Mouse (Mus musculus) heart, postnatal 14 days (tissue): ENCODE data around the gene Rel. TPM values are rescaled to one million over a fixed set of nuclear protein-coding genes. Genes with fewer than 3 reads are reported as not detected.

Source experiments
- DNase-seq, 2 experiments: peaks; one replicate each; pipeline ENCODE4 v3.0.0; 2021 to 2022
- intact Hi-C: fragments of 180-260 bp; cut with DNase I; formaldehyde crosslinking; loops from one replicate; pipeline ENCODE4 v1.15.1; 2025
- total RNA-seq, 2 experiments: library from RNA; stranded (reverse); gene quantifications; 2 replicates each; pipeline ENCODE4 v1.2.3; 2021

Rel gene
- total RNA-seq, 2 experiments from 2014 or later: 8.1 to 8.5 TPM

DNA sequence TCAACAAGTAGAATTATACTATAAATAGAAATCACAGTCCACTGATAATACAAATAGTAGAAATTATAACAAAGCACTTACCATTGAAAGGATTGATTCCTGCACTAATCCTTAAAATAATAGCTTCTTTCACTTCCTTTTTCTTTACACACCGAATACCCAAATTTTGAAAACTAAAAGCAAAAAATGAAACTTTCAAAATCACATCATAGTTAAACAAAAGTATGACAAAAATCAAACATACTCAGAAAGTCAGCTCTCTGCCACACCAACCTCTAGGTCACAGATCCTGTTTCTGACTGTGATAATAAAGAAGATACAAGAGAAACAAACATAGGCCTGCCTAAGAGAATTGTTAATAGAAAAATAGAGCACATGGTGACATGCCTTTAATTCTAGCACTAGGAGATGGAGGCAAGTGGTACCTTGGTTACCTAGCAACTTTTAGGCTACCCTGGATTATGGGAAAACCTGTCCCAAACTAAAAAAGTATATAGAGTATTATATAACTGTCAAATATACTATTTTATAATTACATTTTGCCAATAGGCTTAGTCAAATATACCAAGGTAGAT, 17.5 kb downstream of the Rel start:
- intact Hi-C loops: no loop called here
- no peak for DNase-seq

DNA sequence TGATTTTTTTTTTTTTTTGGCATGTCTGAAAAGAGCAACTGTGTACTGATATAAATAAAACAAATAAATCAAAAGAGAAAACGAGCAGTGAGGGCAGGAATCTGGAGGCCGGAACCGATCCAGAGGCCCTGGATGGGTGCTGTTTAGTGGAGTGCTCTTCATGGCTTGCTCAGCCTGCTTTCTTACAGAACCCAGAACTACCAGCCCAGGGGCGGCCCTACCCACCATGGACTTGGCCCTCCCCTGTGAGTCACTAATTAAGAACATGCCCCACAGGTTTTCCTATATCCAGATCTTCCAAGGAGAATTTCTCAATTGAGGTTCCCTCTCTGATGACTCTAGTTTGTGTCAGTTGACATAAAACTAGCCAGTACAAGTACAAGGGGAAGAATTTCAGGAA, 24.7 kb downstream of the Rel start:
- DNase-seq: no peak
- intact Hi-C loops: no loop called here

DNA sequence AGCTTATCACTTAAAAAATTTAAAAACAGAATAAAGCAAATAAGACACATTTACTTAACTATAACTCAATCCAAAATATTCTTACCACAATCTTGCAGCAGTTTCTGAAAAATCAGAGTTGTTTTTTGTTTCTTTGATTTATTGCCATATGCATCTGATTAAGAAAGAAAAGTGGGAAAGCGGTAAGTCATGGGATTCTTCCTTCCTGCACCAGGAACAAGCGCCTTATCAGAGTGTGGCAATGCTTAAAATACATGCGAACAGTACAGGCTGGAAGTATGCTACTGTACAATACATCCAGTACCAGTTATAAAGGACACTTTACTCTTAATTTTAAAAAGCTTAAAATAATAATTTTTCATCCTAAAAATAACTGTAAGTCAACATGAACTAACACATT, 26.4 kb downstream of the Rel start:
- no peak for DNase-seq
- intact Hi-C loops: no loop called here

DNA sequence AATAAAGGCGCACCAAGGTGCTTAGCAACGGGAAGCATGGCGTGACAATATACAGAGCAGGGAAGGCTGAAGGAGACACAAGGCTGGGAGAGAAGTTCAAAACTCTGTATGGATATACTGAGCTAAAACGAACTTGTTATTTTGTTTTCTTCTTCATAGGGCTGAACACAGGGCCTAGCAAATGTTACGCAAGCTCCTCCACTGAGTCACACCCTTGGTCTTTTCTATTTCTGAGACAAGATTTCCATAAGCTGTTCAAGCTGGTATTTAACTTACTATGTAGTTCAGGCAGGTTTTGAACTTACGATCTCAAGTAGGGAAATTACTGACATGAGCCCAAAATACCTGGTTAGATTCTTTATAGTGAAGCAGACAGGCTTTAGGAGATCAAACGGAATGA, 29.4 kb downstream of the Rel start:
- DNase-seq: no peak
- intact Hi-C loops: no loop called here

DNA sequence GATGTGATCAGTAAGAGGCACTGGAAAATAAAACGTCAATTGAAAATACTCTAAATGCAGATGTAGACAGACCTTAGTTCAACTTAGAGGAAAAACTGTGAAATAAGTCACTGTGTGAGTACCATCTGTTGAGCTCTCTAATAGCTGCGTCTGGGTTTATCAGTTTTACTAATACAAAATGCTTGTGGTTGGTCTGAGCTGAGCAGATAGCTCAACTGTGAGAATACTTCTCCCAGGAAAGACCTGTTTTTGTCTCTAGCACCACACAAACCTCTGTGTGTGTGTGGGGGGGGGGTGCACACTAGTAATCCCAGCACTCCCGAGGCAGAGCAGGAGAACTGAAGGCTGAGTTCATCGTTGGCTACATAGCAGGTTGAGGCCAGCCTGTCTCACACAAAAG, 29.9 kb downstream of the Rel start:
- no peak for DNase-seq
- intact Hi-C loops: no loop called here

DNA sequence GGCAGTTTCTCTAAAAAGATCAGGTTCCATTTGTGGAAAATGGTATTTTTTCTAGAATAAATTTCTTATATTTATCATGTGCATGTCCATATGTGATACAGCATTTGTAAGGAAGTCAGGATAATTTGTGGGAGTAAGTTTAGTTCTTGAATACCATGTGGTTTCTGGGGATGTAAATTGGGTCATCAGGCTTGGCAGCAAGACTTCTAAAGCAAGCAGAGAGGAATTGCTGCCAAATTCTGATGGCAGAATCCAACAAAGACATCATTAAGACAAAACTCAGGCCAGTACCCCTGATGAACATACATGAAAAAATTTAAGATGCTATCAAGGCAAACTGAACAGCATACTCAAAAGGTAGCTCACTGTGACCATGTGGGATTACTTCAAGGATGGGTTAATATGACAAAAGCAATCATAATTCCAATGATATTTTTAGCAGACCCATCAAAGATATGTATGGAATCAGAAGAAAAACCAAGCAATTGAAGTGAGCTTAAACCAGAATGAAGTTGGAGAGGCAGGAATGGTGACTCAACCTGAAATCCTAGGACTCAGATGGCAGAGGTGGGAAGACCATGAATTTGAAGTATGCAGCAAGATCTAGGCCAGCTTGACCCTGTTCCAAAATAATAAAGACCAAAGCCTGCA, 34.8 kb downstream of the Rel start:
- DNase-seq: no peak

DNA sequence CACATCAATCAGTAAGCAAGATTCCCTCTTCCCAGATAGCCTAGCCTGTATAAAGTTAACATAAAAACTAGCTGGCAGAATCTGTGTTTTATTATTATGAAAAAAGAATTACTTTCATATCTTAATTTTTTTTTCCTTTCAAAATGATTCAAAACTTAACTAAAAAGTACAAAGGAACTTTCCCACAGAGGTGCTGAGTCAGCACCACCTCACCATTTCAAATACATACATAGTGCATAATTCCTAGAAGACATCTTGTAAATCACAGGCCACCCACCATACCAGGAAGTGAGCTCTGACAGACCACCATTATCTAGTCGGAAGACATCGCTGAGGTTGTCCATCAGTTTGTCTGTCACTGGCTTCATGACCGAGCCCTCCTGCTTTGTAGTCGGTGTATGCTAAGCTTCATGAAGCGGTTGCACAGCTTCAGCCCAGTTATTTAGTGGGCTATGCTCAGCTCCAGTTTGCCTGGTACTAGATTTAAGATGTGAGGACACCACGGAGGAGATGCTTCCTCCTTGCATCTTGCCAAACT, 36.0 kb downstream of the Rel start:
- intact Hi-C loops: no loop called here
- DNase-seq: no peak

More for the DNA sequence above, 34.8 kb downstream of the Rel start:
- intact Hi-C loops: no loop called here

DNA sequence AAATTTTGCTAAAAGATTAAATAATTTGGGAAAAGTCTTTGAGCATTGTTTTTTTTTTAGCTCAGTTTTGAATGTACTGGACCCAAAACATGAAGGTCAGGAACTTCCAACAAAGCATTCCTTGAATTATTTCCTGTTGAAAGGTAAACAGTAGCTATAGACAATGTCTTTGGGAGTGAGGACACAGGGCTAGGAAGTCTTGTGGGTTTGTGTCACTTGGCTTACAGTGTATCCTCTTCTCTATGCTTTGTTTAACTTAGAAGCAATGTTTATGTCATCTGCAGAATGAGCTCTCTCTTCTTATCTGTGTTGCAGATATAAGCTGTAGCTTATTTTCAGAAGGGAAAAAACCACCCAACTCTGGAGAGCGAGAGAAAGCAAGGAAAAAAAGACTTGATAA, 37.9 kb downstream of the Rel start:
- intact Hi-C loops: no loop called here
- no peak for DNase-seq

DNA sequence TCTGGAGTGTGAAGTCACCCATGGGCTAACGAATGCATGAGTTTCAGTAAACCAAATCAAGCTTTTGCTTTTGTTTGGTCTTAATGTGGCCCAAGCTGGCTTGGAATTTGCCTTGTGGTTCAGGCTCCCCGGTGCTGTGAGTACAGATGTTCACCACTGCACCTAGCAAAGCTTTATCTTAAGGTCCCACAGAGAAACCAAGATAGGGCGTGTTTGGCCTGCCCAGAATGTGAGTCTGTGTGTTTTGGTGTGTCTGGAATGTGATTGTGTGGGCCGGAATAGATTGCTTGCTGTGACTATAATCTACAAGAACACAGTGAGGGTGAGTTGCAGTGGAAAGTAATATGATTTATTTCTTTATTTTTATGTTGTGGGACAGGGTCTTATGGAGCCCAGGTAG, 40.6 kb downstream of the Rel start:
- DNase-seq: no peak
- intact Hi-C loops: no loop called here

DNA sequence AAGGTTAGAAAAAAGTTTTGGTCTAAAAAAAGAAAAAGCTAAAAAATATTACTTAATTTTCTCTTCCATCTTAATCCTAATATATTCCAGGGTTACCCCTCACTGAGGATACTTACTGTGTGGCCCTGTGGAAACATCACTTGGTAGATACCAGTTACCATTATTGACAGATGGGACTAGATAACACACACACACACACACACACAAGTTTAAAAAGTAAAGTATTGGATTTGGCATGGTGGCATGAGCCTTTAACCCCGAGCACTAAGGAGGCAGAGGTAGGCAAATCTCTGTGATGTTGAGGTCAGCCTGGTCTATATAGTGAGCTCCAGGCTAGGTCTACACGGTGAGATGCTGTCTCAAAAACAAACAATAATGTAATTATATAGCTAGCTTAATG, 42.6 kb downstream of the Rel start:
- intact Hi-C loops: no loop called here
- no peak for DNase-seq

DNA sequence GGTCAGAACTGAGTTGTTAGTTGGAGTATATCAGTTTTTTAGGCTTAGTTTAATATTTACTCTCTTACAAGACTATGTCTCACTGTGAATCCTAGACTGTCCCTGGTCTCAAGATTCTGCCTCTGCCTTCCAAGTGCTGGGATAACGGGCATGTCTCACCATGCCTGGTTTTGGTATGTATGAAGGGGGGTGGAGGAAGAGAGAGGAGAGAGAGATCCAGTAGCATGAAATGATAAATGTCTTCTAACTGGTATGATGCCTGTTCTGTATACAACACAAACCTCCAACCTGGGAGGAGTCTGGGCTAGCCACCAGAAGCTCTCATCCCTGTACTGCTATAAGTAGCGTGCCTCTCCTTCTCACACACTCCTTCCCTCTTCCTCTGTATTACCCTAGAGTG, 44.3 kb downstream of the Rel start:
- intact Hi-C loops: no loop called here
- no peak for DNase-seq

DNA sequence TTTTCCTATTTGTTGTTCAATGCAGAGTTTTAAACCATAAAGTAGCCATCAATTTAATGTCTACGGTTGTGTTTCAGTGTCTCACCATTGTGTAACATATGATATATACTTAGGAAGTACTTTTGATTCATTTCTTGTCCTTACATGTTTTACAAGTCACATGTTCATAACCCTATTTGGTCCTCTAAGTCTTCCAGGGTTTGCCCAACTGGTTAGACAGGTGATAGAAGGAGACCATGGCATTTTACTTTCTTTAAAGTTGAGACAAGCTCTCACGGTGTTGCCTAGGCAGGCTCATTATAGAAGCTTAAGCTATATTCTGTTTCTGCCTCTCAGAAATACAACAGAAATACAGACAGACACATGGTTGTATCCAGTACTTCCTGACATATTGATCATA, 44.9 kb downstream of the Rel start:
- intact Hi-C loops: no loop called here
- DNase-seq: no peak

DNA sequence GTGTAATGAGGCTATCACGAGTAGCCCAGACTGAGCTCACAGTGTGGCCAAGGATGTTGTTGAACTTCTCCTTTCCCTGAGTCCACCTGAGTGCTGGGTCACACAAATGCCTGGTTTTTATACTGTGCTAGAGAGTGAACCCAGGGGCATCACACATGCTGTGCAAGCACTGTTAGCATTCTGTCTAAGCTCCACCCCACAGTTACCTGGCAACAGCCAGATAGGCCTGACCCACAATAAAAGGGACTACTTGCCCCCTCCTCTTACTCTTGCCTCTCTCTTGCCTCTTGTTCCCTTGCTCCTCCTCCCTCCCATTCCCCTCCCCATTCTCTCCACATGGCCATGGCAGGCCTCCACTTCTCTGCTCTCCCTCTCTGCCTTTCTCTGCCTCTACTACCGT, 48.4 kb downstream of the Rel start:
- intact Hi-C loops: no loop called here
- DNase-seq: no peak

DNA sequence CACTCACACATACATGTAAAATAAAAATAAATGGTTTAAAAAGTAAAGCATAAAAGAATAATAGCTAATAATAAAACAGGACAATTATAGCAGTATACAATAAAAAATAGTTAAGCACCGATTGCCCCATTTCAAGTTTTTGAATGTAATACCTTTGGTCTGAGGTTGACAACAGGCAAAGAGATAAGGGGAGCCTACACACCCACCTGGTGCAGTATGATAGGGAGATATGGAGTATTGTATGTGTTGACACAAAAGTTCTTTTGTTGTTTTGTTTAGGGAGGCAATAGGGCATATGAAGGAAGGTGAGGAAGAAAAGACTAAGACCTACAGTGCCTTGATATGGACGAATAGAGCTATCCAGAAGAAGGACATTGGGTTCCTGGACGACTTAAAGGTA, 50.9 kb downstream of the Rel start:
- no peak for DNase-seq
- intact Hi-C loops: no loop called here

DNA sequence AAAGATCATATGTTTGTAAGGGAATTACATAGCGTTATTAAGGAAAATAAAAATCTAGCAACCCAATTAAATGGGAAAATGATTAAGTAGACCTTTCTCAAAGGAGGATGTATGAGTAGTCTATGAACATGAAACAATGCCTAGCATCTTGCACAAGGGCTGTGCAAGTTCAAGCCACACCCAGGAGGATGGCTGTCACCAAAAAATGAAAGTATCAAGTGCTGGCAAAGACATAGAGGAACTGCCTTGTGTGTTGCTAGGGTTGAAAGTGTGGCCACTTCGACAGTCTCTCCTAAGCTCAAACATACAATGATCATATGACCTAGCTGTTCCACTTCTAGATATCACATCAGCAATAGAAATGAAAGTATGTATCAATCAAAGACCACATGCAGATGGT, 51.9 kb downstream of the Rel start:
- intact Hi-C loops: no loop called here
- DNase-seq: no peak

DNA sequence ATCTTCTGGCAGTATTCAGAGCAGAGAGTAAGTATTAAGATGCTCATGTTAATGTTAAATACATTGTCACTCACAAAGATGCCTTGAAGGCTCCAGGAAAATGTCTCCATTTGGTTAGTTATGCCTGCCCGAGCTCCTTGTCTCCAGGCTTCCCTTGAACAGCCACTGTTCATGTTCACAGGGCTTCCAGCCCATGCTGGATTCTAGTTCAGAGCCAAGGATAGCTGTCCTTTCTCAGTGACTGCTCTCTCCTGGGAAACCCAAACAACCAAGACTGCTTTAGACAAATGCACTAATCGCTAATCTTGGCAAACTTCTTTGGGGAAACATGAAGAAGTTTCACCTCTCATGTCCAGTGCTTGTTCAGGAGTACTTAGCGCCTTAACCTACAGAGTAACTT, 58.5 kb downstream of the Rel start:
- intact Hi-C loops: no loop called here
- no peak for DNase-seq

DNA sequence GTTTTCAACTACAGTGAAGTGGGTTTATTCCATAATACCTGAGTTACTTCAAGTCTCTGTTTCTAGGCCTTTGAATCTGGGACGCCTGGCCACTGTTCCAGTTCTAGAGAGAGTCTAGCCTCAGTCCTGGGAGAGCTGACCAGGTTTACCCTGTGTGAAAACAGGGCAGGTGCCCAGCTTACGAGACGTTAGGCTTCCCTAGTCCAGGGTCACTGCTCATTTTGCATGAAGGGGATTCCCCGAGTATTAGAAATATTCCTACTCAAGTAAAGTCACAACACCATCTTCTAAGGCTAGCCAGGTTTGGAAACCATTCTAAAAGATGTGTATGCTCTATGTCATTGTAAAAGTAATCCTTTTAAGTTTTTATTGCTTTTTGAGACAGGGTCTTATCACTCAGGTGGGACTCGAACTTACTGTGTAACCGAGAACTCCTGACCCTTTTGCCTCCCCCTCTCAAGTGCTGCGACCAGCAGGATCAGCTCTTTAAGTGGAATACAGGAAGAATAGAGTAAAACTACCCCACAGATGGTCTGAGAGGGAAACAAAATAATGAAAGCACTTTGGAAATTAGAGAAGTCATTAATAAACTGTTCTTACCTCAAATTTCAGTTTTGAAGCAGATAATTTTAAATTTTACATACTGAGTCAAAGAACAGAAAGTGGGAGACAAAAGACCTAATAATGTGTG, 66.0 kb downstream of the Rel start:
- DNase-seq: no peak
- intact Hi-C loops: no loop called here

DNA sequence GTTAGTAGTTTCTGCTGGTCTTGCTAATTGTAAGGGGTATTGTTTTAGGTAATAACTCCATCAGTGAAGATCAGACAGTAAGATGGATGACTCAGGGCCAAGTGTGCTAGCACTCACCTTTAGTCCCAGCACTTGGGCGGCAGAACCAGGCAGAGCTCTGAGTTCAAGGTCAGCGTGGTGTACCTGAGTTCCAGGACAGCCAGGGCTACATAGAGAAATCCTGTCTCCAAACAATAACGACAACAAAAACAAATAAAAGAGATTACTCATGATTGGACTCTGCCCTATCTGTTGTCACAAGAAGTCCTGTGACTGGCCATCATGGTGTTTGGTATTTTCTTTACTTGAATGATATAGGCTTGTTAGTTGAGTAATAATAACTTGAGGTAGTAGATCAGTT, 68.9 kb downstream of the Rel start:
- intact Hi-C loops: no loop called here

DNA sequence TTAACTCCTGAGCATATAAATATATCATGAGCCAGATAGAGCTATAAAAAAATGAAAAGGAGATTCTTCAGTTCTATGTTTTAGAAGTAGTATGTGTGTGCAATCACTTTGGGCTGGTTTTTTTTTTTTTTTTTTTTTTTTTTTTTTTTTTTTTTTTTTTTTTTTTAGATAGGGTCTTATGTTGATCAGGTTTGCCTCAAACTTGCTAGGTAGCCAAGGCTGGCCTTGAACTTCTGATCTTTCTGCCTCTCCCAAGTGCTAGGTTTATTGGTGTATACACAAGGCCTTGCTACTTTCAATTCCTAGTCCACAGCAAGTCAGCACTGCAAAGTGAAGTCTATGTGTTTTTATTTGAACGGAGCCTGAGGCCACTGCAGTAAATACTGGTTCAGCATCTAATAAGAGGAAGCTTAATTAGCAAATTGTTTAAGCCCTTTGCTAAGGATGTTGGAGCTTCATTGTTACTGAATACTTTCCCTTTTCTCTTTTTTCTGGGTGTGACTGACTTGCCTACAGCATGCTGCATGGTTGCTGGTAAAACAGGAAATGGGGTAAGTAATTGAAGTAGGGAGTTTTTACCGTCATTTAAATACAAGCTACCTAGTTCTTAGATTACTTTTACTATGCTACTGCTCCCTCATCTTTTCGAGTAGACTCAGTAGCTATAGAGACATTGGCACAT, 71.2 kb downstream of the Rel start:
- intact Hi-C loops: no loop called here
- no peak for DNase-seq

More for the DNA sequence above, 68.9 kb downstream of the Rel start:
- no peak for DNase-seq

DNA sequence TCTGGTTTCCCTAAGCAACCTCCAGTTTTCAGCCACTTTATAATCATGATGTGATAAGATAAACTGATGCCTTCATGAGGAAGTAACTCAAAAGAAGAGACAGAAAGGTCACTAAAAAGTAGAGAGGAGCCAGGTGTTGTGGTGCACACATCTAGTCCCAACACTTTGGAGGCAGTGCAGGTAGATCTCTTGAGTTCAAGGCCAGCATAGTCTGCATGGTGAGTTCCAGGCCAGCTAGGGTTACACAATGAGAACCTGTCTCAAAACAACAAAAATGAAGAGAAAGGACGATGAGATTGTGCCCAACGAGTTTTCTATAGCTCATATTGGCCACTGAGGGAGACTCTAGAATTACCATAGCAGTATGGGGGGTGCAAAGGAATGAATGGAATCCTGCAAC, 72.2 kb downstream of the Rel start:
- no peak for DNase-seq
- intact Hi-C loops: no loop called here

DNA sequence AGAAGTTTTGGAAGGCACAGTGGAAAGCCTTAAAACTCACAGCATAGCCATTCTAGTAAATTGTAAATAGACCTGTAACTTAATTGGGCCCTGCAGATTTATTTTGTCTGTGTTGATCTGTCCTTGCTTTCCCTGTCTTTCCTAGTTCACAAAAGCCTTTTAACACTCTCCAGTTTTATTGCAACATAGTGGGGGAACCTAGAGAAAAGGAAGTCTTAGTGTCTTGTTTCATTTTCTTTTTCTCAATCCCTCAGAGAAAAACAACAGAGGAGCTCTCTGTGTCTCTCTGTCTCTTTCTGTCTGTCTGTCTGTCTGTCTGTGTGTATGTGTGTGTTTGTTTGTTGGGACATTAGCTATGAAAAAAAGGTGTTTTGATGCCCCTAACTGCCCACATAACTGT, 74.9 kb downstream of the Rel start:
- intact Hi-C loops: no loop called here
- no peak for DNase-seq

DNA sequence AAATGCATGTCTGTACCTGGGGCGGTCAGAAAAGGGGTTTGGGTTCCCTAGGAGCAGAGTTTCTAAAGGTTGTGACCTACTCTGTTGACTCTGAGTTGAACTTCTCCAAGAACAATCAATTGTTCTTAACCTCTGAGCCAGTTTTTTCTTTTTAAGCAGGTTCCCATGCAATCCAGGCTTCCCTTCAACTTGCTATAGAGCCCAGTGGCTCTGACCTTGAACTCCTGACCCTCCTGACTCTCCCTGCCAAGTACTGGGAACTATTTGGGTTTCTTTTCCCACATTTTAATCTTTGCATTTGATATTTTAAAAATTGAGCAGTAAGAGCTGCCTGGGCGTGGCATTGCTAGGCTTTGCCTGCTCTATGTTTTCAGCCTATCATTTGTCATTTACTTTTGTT, 77.5 kb downstream of the Rel start:
- intact Hi-C loops: no loop called here
- DNase-seq: no peak
